Mouse (Mus musculus) stomach, embryonic 16.5 days (tissue): ENCODE measurements around the gene Qpctl. TPM values are rescaled to one million over a fixed set of nuclear protein-coding genes. Genes with fewer than 3 reads are reported as not detected.

Experiments
- ATAC-seq: fragments of 200-750 bp; cut with Nextera tagmentation; 2 replicates; pipeline ENCODE4 v1.8.0; 2017; ENCODE audit warnings: moderate number of reproducible peaks, moderate TSS enrichment; ENCODE audit not compliant: insufficient read depth, low FRiP score
- H3K27ac ChIP-seq: fragments of 300-500 bp; sonication (generic); 2 replicates; pipeline ENCODE4 v1.5.1; 2014; ENCODE audit warnings: low read length
- H3K27me3 ChIP-seq: fragments of 300-500 bp; sonication (generic); 2 replicates; pipeline ENCODE4 v1.6.1; 2014; ENCODE audit warnings: low read length, control low read depth, mixed read lengths; ENCODE audit not compliant: control insufficient read depth, insufficient read depth
- H3K36me3 ChIP-seq: fragments of 300-500 bp; sonication (generic); 2 replicates; pipeline ENCODE4 v1.6.1; 2014; ENCODE audit warnings: low read length; ENCODE audit not compliant: control insufficient read depth, insufficient read depth
- H3K4me1 ChIP-seq: fragments of 300-500 bp; sonication (generic); 2 replicates; pipeline ENCODE4 v1.6.1; 2014; ENCODE audit warnings: low read length, control low read depth, mixed read lengths; ENCODE audit not compliant: control insufficient read depth, insufficient read depth
- H3K4me2 ChIP-seq: fragments of 300-500 bp; sonication (generic); 2 replicates; pipeline ENCODE4 v1.6.1; 2014; ENCODE audit warnings: low read depth, low read length, mixed read lengths
- H3K4me3 ChIP-seq: fragments of 300-500 bp; sonication (generic); replicated peaks from 2 replicates; pipeline ENCODE4 v1.5.1; 2014; ENCODE audit warnings: mild to moderate bottlenecking, low read length
- H3K9ac ChIP-seq: fragments of 300-500 bp; sonication (generic); 2 replicates; pipeline ENCODE4 v1.6.1; 2014; ENCODE audit warnings: low read length
- H3K9me3 ChIP-seq: fragments of 300-500 bp; sonication (generic); replicated peaks from 2 replicates; pipeline ENCODE4 v1.6.1; 2016; ENCODE audit warnings: low read length, control low read depth; ENCODE audit not compliant: control insufficient read depth
- WGBS: fragments of 180-500 bp; shearing (Covaris S2); extraction: QIAGEN DNeasy Blood & Tissue Kit; methylation state at CpG from one replicate; pipeline ENCODE4 v1.1.7; 2014; 5-methylcytosine and 5-hydroxymethylcytosine counted together
- polyA plus RNA-seq: library from polyadenylated mRNA; unstranded; fragments of >200 nt; fragmentation: Nextera tagmentation; extraction: Ambion mirVana; gene quantifications from 2 replicates; pipeline ENCODE4 v1.2.1, GENCODE M21; 2015

The Qpctl gene
- polyA plus RNA-seq, 1 experiment from 2014 or later, result 14.8 TPM

GRCm38 (mm10) chr7:19137380-19137779 is 11.7 kb downstream of the Qpctl start:
- Histone ChIP-seq H3K27me3 (no peaks in the 10 kb centered on the region), H3K4me2 (no peak overlapping the region), H3K4me1 (no peaks in the 10 kb centered on the region), H3K27ac (no peak overlapping the region), H3K36me3 (peaks cover 26% of the 10 kb centered on the region), H3K4me3 (no peak overlapping the region), H3K9ac (no peak overlapping the region), H3K9me3 (no peaks in the 10 kb centered on the region)
- WGBS, result 48% methylated on average over 5 of the region's 5 CpGs
- no peak for ATAC-seq

- no peak overlapping the region for H3K4me3 ChIP-seq
- peaks cover 3% of the 10 kb centered on the region; the same call in 1 of the 2 replicates for H3K4me1 ChIP-seq
- H3K36me3 ChIP-seq, result peaks cover 26% of the 10 kb centered on the region
- H3K9me3 ChIP-seq, result no peaks in the 10 kb centered on the region
- 91% methylated on average over 38 of the region's 38 CpGs for WGBS
- H3K27ac ChIP-seq, result no peak overlapping the region
- H3K9ac ChIP-seq, result no peak overlapping the region
- H3K27me3 ChIP-seq, result no peaks in the 10 kb centered on the region
- no peak overlapping the region for H3K4me2 ChIP-seq
- no peak for ATAC-seq
Measured at GRCm38 (mm10) chr7:19136673-19137334, 12.3 kb downstream of the Qpctl start.

GRCm38 (mm10) chr7:19136168-19136567 is 12.9 kb downstream of the Qpctl start:
- H3K4me1 ChIP-seq, result peaks cover 4% of the 10 kb centered on the region; the same call in 1 of the 2 replicates
- no peaks in the 10 kb centered on the region for H3K9me3 ChIP-seq
- H3K4me3 ChIP-seq, result no peak overlapping the region
- H3K27me3 ChIP-seq, result no peaks in the 10 kb centered on the region
- WGBS, result 95% methylated on average over 13 of the region's 13 CpGs
- peaks cover 26% of the 10 kb centered on the region for H3K36me3 ChIP-seq
- ATAC-seq, result no peak
- no peak overlapping the region for H3K27ac ChIP-seq
- no peak overlapping the region for H3K4me2 ChIP-seq
- H3K9ac ChIP-seq, result no peak overlapping the region

GRCm38 (mm10) chr7:19131324-19131848 is 17.7 kb downstream of the Qpctl start:
- Histone ChIP-seq H3K4me1 (peaks cover 10% of the 10 kb centered on the region), H3K36me3 (peaks cover 4% of the 10 kb centered on the region), H3K4me3 (peak overlapping the region; percentile 46), H3K9me3 (no peaks in the 10 kb centered on the region), H3K27me3 (no peaks in the 10 kb centered on the region), H3K4me2 (peak overlapping the region; percentile 56), H3K27ac (peak overlapping the region; percentile 91), H3K9ac (peak overlapping the region; percentile 65)
- under 1% methylated on average over 39 of the region's 39 CpGs for WGBS
- peak; percentile 99 for ATAC-seq

GRCm38 (mm10) chr7:19130657-19131056 is 18.4 kb downstream of the Qpctl start:
- no peak for ATAC-seq
- 35% methylated on average over 4 of the region's 4 CpGs for WGBS
- H3K4me3 ChIP-seq, result peak overlapping the region; percentile 46
- no peaks in the 10 kb centered on the region for H3K27me3 ChIP-seq
- H3K36me3 ChIP-seq, result no peaks in the 10 kb centered on the region; the same call in 1 of the 2 replicates
- H3K9ac ChIP-seq, result peak overlapping the region; percentile 65; the same call in 1 of the 2 replicates
- no peaks in the 10 kb centered on the region for H3K9me3 ChIP-seq
- H3K4me2 ChIP-seq, result peak overlapping the region; percentile 56
- H3K4me1 ChIP-seq, result peaks cover 10% of the 10 kb centered on the region
- H3K27ac ChIP-seq, result peak overlapping the region; percentile 91

GRCm38 (mm10) chr7:19129396-19129795 is 19.7 kb downstream of the Qpctl start:
- Histone ChIP-seq H3K36me3 (no peaks in the 10 kb centered on the region), H3K27me3 (no peaks in the 10 kb centered on the region), H3K4me2 (no peak overlapping the region), H3K9me3 (no peaks in the 10 kb centered on the region), H3K27ac (no peak overlapping the region), H3K9ac (no peak overlapping the region), H3K4me1 (peaks cover 10% of the 10 kb centered on the region), H3K4me3 (no peak overlapping the region)
- WGBS, result 92% methylated on average over 5 of the region's 5 CpGs
- ATAC-seq, result no peak

GRCm38 (mm10) chr7:19127744-19128143 is 21.3 kb downstream of the Qpctl start:
- ATAC-seq, result no peak
- Histone ChIP-seq H3K27me3 (no peaks in the 10 kb centered on the region), H3K9ac (no peak overlapping the region), H3K4me2 (no peak overlapping the region), H3K36me3 (no peaks in the 10 kb centered on the region), H3K9me3 (no peaks in the 10 kb centered on the region), H3K4me1 (peaks cover 10% of the 10 kb centered on the region), H3K4me3 (no peak overlapping the region), H3K27ac (no peak overlapping the region)
- WGBS, result 77% methylated on average over 5 of the region's 5 CpGs

GRCm38 (mm10) chr7:19124713-19125112 is 24.4 kb downstream of the Qpctl start:
- Histone ChIP-seq H3K4me2 (no peak overlapping the region), H3K9me3 (no peaks in the 10 kb centered on the region), H3K4me3 (no peak overlapping the region), H3K27me3 (no peaks in the 10 kb centered on the region), H3K4me1 (peaks cover 13% of the 10 kb centered on the region; the same call in 1 of the 2 replicates), H3K9ac (no peak overlapping the region), H3K27ac (no peak overlapping the region), H3K36me3 (no peaks in the 10 kb centered on the region)
- ATAC-seq, result no peak
- WGBS, result 80% methylated on average over 6 of the region's 6 CpGs

GRCm38 (mm10) chr7:19121686-19122085 is 27.4 kb downstream of the Qpctl start:
- Histone ChIP-seq H3K36me3 (no peaks in the 10 kb centered on the region), H3K9me3 (no peaks in the 10 kb centered on the region), H3K27ac (no peak overlapping the region), H3K27me3 (no peaks in the 10 kb centered on the region), H3K4me1 (peaks cover 19% of the 10 kb centered on the region; the same call in 1 of the 2 replicates), H3K4me2 (no peak overlapping the region), H3K9ac (no peak overlapping the region), H3K4me3 (no peak overlapping the region)
- WGBS, result 90% methylated on average over 4 of the region's 4 CpGs
- ATAC-seq, result no peak
